Mouse (Mus musculus): ENCODE results near the gene Serpinb6b.
A peak's percentile ranks its signal among the peaks of the same experiment; 100 is the strongest.

Serpinb6b gene

GRCm38 (mm10) chr13:33012395-33012794 lies 47.4 kb downstream of the Serpinb6b start:
- no peaks in the 10 kb centered on the region for H3K9me3 ChIP-seq (ENCODE audit: low read length)
- H3K27me3 ChIP-seq (ENCODE audit: insufficient read depth, low read length), result no peaks in the 10 kb centered on the region
- H3K4me1 ChIP-seq (replicated peaks; ENCODE audit: low read depth, low read length), result no peaks in the 10 kb centered on the region
- H3K4me3 ChIP-seq (replicated peaks; ENCODE audit: low read length), result no peak overlapping the region
- H3K36me3 ChIP-seq (ENCODE audit: insufficient read depth, low read length), result no peaks in the 10 kb centered on the region
- TF ChIP-seq NANOG (IDR thresholded peaks at IDR 0.05; ENCODE audit: borderline replicate concordance, low read length) (no peak), POU5F1 (IDR thresholded peaks at IDR 0.05; ENCODE audit: borderline replicate concordance, low read length) (no peak), CTCF (conservative IDR thresholded peaks at IDR 0.05; ENCODE audit: low read length) (no peak)

- Histone ChIP-seq H3K4me3 (replicated peaks; ENCODE audit: low read length) (no peak overlapping the region), H3K9me3 (ENCODE audit: low read length) (no peaks in the 10 kb centered on the region), H3K36me3 (ENCODE audit: insufficient read depth, low read length) (no peaks in the 10 kb centered on the region), H3K27me3 (ENCODE audit: insufficient read depth, low read length) (no peaks in the 10 kb centered on the region), H3K4me1 (replicated peaks; ENCODE audit: low read depth, low read length) (no peaks in the 10 kb centered on the region)
- TF ChIP-seq POU5F1 (IDR thresholded peaks at IDR 0.05; ENCODE audit: borderline replicate concordance, low read length) (no peak), CTCF (conservative IDR thresholded peaks at IDR 0.05; ENCODE audit: low read length) (no peak), NANOG (IDR thresholded peaks at IDR 0.05; ENCODE audit: borderline replicate concordance, low read length) (no peak)
Measured at GRCm38 (mm10) chr13:33013271-33013670, 48.3 kb downstream of the Serpinb6b start.

DNA sequence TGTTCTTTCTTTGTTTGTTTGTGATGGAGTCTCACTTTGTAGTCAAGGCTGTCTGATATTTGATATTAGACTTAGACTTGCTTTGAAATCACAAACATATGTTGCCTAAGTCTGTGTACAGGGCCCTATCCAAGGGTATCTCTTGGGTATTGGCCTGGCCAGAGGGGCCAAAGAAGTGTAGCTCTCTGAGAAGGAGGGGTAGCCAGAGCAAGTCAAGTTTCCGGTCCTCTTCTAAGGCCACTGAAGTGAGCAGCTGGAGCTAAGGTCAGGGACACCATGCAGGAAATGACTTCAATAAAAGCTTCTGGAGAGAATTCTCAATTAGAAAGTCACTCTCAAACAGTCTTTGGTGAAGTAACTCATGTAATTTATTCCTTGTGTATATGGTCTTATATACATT lies 57.4 kb downstream of the Serpinb6b start:
- Histone ChIP-seq H3K9me3 (ENCODE audit: low read length) (0 out of 2 replicates have a peak, but pooled peaks cover 4% of the 10 kb centered on the region), H3K4me3 (replicated peaks; ENCODE audit: low read length) (no peak overlapping the region), H3K27me3 (ENCODE audit: insufficient read depth, low read length) (no peaks in the 10 kb centered on the region), H3K36me3 (ENCODE audit: insufficient read depth, low read length) (no peaks in the 10 kb centered on the region), H3K4me1 (replicated peaks; ENCODE audit: low read depth, low read length) (peaks cover 20% of the 10 kb centered on the region)
- no peak for TF ChIP-seq POU5F1 (IDR thresholded peaks at IDR 0.05; ENCODE audit: borderline replicate concordance, low read length)
- no peak for TF ChIP-seq CTCF (conservative IDR thresholded peaks at IDR 0.05; ENCODE audit: low read length)
- no peak for TF ChIP-seq NANOG (IDR thresholded peaks at IDR 0.05; ENCODE audit: borderline replicate concordance, low read length)

- TF ChIP-seq POU5F1 (IDR thresholded peaks at IDR 0.05; ENCODE audit: borderline replicate concordance, low read length), result no peak
- no peak for TF ChIP-seq CTCF (conservative IDR thresholded peaks at IDR 0.05; ENCODE audit: low read length)
- TF ChIP-seq NANOG (IDR thresholded peaks at IDR 0.05; ENCODE audit: borderline replicate concordance, low read length), result no peak
- Histone ChIP-seq H3K9me3 (ENCODE audit: low read length) (peaks cover 5% of the 10 kb centered on the region; the same call in 1 of the 2 replicates), H3K36me3 (ENCODE audit: insufficient read depth, low read length) (no peaks in the 10 kb centered on the region), H3K27me3 (ENCODE audit: insufficient read depth, low read length) (no peaks in the 10 kb centered on the region), H3K4me1 (replicated peaks; ENCODE audit: low read depth, low read length) (peaks cover 44% of the 10 kb centered on the region), H3K4me3 (replicated peaks; ENCODE audit: low read length) (no peak overlapping the region)
Measured at GRCm38 (mm10) chr13:33026427-33027057, 61.5 kb downstream of the Serpinb6b start.

- Histone ChIP-seq H3K36me3 (ENCODE audit: insufficient read depth, low read length) (no peaks in the 10 kb centered on the region), H3K9me3 (ENCODE audit: low read length) (peaks cover 5% of the 10 kb centered on the region; the same call in 1 of the 2 replicates), H3K27me3 (ENCODE audit: insufficient read depth, low read length) (no peaks in the 10 kb centered on the region), H3K4me3 (replicated peaks; ENCODE audit: low read length) (peak within 1 kb of the TSS; percentile 17; the same call in 1 of the 2 replicates), H3K4me1 (replicated peaks; ENCODE audit: low read depth, low read length) (peaks cover 44% of the 10 kb centered on the region)
- TF ChIP-seq NANOG (IDR thresholded peaks at IDR 0.05; ENCODE audit: borderline replicate concordance, low read length) (no peak), CTCF (conservative IDR thresholded peaks at IDR 0.05; ENCODE audit: low read length) (no peak), POU5F1 (IDR thresholded peaks at IDR 0.05; ENCODE audit: borderline replicate concordance, low read length) (no peak)
Measured at GRCm38 (mm10) chr13:33027244-33027643, 62.2 kb downstream of the Serpinb6b start, which contains the start of gene Serpinb9b. TSS of gene Serpinb9b (plus strand) at chr13:33027416.

DNA sequence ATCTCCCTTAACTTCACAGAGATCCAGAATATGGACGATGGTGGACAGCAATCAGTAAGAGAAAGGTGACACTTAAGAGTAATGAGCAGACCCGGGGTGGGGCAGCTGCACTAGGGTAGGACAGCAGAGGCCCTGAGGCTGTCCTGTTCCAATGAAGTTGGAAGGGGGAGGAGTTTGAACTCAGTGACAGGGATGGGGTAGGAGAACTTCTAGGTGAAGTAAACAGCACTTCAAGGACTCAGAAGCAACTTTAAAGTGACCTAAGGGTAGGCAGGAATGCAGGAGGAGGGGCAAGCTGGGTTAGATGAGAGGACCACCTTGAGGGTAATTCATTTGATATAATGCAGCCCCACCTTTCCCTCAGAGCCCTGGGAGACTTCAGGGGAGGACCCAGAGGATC lies 63.1 kb downstream of the Serpinb6b start:
- TF ChIP-seq NANOG (IDR thresholded peaks at IDR 0.05; ENCODE audit: borderline replicate concordance, low read length) (no peak), POU5F1 (IDR thresholded peaks at IDR 0.05; ENCODE audit: borderline replicate concordance, low read length) (no peak), CTCF (conservative IDR thresholded peaks at IDR 0.05; ENCODE audit: low read length) (no peak)
- H3K4me3 ChIP-seq (replicated peaks; ENCODE audit: low read length), result peak overlapping the region; percentile 17; the same call in 1 of the 2 replicates
- H3K9me3 ChIP-seq (ENCODE audit: low read length), result peaks cover 5% of the 10 kb centered on the region; the same call in 1 of the 2 replicates
- H3K27me3 ChIP-seq (ENCODE audit: insufficient read depth, low read length), result no peaks in the 10 kb centered on the region
- no peaks in the 10 kb centered on the region for H3K36me3 ChIP-seq (ENCODE audit: insufficient read depth, low read length)
- peaks cover 44% of the 10 kb centered on the region for H3K4me1 ChIP-seq (replicated peaks; ENCODE audit: low read depth, low read length)

GRCm38 (mm10) chr13:33028550-33028949 lies 63.5 kb downstream of the Serpinb6b start:
- no peak for TF ChIP-seq NANOG (IDR thresholded peaks at IDR 0.05; ENCODE audit: borderline replicate concordance, low read length)
- TF ChIP-seq POU5F1 (IDR thresholded peaks at IDR 0.05; ENCODE audit: borderline replicate concordance, low read length), result no peak
- TF ChIP-seq CTCF (conservative IDR thresholded peaks at IDR 0.05; ENCODE audit: low read length), result no peak
- H3K4me3 ChIP-seq (replicated peaks; ENCODE audit: low read length), result peak overlapping the region; percentile 17; the same call in 1 of the 2 replicates
- no peaks in the 10 kb centered on the region for H3K27me3 ChIP-seq (ENCODE audit: insufficient read depth, low read length)
- no peaks in the 10 kb centered on the region for H3K36me3 ChIP-seq (ENCODE audit: insufficient read depth, low read length)
- peaks cover 44% of the 10 kb centered on the region for H3K4me1 ChIP-seq (replicated peaks; ENCODE audit: low read depth, low read length)
- H3K9me3 ChIP-seq (ENCODE audit: low read length), result peaks cover 5% of the 10 kb centered on the region; the same call in 1 of the 2 replicates

Data from E14TG2a.4 (cell line).